Mouse (Mus musculus) small intestine, adult 2 months (tissue): ENCODE results near the gene Gm45234. TPM values are rescaled to one million over a fixed set of nuclear protein-coding genes. Genes with fewer than 3 reads are reported as not detected.

Experiments
- H3K27ac ChIP-seq: fragments of 200-500 bp; 2 replicates; pipeline ENCODE4 v1.5.1; 2012; ENCODE audit warnings: low read depth, low read length, control low read depth, inconsistent platforms; ENCODE audit not compliant: insufficient read depth
- H3K27me3 ChIP-seq: fragments of 200-500 bp; 2 replicates; pipeline ENCODE4 v1.6.1; 2012; ENCODE audit warnings: mild to moderate bottlenecking, moderate library complexity, low read length, inconsistent platforms; ENCODE audit not compliant: control insufficient read depth, insufficient read depth
- H3K36me3 ChIP-seq: fragments of 200-500 bp; 2 replicates; pipeline ENCODE4 v1.6.1; 2012; ENCODE audit warnings: mild to moderate bottlenecking, low read length, control low read depth, inconsistent platforms; ENCODE audit not compliant: control insufficient read depth, insufficient read depth
- H3K4me1 ChIP-seq: fragments of 200-500 bp; 2 replicates; pipeline ENCODE4 v1.6.1; 2012; ENCODE audit warnings: low read length, inconsistent platforms, mixed read lengths; ENCODE audit not compliant: control insufficient read depth, insufficient read depth, insufficient read length
- H3K4me3 ChIP-seq: fragments of 200-500 bp; 2 replicates; pipeline ENCODE4 v1.5.1; 2012; ENCODE audit warnings: low read depth, mild to moderate bottlenecking, control low read depth, inconsistent platforms, low read length, moderate library complexity
- CTCF ChIP-seq: fragments of 200-500 bp; IDR thresholded peaks from 2 replicates; pipeline ENCODE4 v1.5.1; 2012; ENCODE audit warnings: low read depth, mild to moderate bottlenecking, control low read depth, inconsistent platforms, low read length, moderate library complexity, mixed read lengths; ENCODE audit not compliant: insufficient replicate concordance, insufficient read length; ENCODE audit errors: extremely low read depth
- POLR2A ChIP-seq: fragments of 200-500 bp; IDR thresholded peaks from 2 replicates; pipeline ENCODE4 v1.6.1; 2012; ENCODE audit warnings: low read depth, mild to moderate bottlenecking, control low read depth, inconsistent platforms, low read length, moderate library complexity
- WGBS: fragments of 180-500 bp; shearing (Covaris S2); methylation state at CpG from one replicate; pipeline ENCODE4 v1.1.7; 2018; 5-methylcytosine and 5-hydroxymethylcytosine counted together
- polyA plus RNA-seq: library from polyadenylated mRNA; depleted of rRNA; stranded (reverse); fragments of >200 nt; gene quantifications from 2 replicates; pipeline ENCODE4 v1.2.3, GENCODE M21; 2012

Gm45234 gene
- polyA plus RNA-seq, 1 experiment: not detected

- no peak overlapping the region for H3K4me3 ChIP-seq
- 48% methylated on average over 11 of the region's 11 CpGs for WGBS
- H3K4me1 ChIP-seq: peaks cover 17% of the 10 kb centered on the region
- H3K36me3 ChIP-seq: peaks cover 61% of the 10 kb centered on the region
- H3K27ac ChIP-seq: peak overlapping the region; percentile 83
- no peaks in the 10 kb centered on the region for H3K27me3 ChIP-seq
- TF ChIP-seq CTCF (no peak), POLR2A (0 out of 2 replicates have a peak, but pooled peaks have one; percentile 18)
Observed at GRCm38 (mm10) chr6:124699962-124700610, 55.7 kb downstream of the Gm45234 start.

GRCm38 (mm10) chr6:124699366-124699765 lies 56.5 kb downstream of the Gm45234 start:
- peaks cover 22% of the 10 kb centered on the region for H3K4me1 ChIP-seq
- peaks cover 54% of the 10 kb centered on the region for H3K36me3 ChIP-seq
- peak overlapping the region; percentile 83; the same call in 1 of the 2 replicates for H3K27ac ChIP-seq
- 93% methylated on average over 4 of the region's 4 CpGs for WGBS
- no peaks in the 10 kb centered on the region for H3K27me3 ChIP-seq
- no peak overlapping the region for H3K4me3 ChIP-seq
- no peak for TF ChIP-seq POLR2A
- no peak for TF ChIP-seq CTCF

GRCm38 (mm10) chr6:124698751-124699150 lies 57.1 kb downstream of the Gm45234 start:
- H3K4me3 ChIP-seq: no peak overlapping the region
- H3K27me3 ChIP-seq: no peaks in the 10 kb centered on the region
- TF ChIP-seq CTCF (no peak), POLR2A (no peak)
- peaks cover 48% of the 10 kb centered on the region for H3K36me3 ChIP-seq
- H3K27ac ChIP-seq: no peak overlapping the region
- whole genome bisulfite sequencing: 45% methylated on average over 6 of the region's 6 CpGs
- H3K4me1 ChIP-seq: peaks cover 28% of the 10 kb centered on the region

GRCm38 (mm10) chr6:124696441-124697150 lies 59.2 kb downstream of the Gm45234 start:
- H3K27ac ChIP-seq: no peak overlapping the region
- no peak for TF ChIP-seq POLR2A
- no peak for TF ChIP-seq CTCF
- no peak overlapping the region for H3K4me3 ChIP-seq
- WGBS: 85% methylated on average over 7 of the region's 7 CpGs
- H3K36me3 ChIP-seq: peaks cover 29% of the 10 kb centered on the region
- peaks cover 35% of the 10 kb centered on the region for H3K4me1 ChIP-seq
- no peaks in the 10 kb centered on the region for H3K27me3 ChIP-seq

- Histone ChIP-seq H3K27ac (peak overlapping the region; percentile 92), H3K4me1 (peaks cover 25% of the 10 kb centered on the region), H3K27me3 (no peaks in the 10 kb centered on the region), H3K4me3 (no peak overlapping the region), H3K36me3 (peaks cover 11% of the 10 kb centered on the region)
- no peak for TF ChIP-seq CTCF
- TF ChIP-seq POLR2A: no peak
- 26% methylated on average over 15 of the region's 15 CpGs for WGBS
Observed at GRCm38 (mm10) chr6:124694166-124694955, 61.5 kb downstream of the Gm45234 start.

- WGBS: 33% methylated on average over 15 of the region's 15 CpGs
- TF ChIP-seq POLR2A (no peak), CTCF (peak; percentile 12; the same call in 1 of the 2 replicates)
- no peak overlapping the region for H3K4me3 ChIP-seq
- no peaks in the 10 kb centered on the region for H3K27me3 ChIP-seq
- peaks cover 5% of the 10 kb centered on the region for H3K36me3 ChIP-seq
- peak overlapping the region; percentile 92 for H3K27ac ChIP-seq
- peaks cover 20% of the 10 kb centered on the region for H3K4me1 ChIP-seq
Observed at GRCm38 (mm10) chr6:124693243-124693981, 62.4 kb downstream of the Gm45234 start.
